Mouse (Mus musculus) layer of hippocampus, adult 11-12 months (tissue): Measurements from ENCODE around the gene Defb25.

ENCODE experiments used
- DNase-seq: peaks from one replicate; pipeline ENCODE4 v3.0.0; 2022; ENCODE audit warnings: low spot score

The Defb25 gene

GRCm38 (mm10) chr2:152626774-152627591 lies 4.1 kb upstream of the Defb25 start, which contains the start of gene Rem1:
Rem1 (plus strand) TSS chr2:152626951.
- DNase-seq, result no peak

DNA sequence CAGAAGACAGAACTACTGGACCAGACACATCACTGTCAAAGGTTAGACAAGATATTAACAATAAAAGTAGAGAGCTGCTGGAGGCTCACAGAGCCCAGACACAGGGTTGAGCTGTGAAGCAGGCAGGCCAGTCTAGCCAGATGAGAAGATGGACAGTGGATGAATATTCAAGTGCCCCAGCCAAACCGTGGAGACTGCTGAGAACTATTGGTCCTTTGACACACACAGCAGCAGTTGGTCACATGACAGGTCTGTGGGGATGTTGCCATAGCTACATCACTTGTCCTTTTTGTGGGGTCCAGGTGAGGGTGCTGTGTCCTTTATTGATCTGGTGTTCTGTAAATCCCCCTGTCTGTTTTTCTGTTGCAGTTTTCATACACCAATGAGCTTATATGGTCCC lies 2.4 kb upstream of the Defb25 start:
- no peak for DNase-seq

DNA sequence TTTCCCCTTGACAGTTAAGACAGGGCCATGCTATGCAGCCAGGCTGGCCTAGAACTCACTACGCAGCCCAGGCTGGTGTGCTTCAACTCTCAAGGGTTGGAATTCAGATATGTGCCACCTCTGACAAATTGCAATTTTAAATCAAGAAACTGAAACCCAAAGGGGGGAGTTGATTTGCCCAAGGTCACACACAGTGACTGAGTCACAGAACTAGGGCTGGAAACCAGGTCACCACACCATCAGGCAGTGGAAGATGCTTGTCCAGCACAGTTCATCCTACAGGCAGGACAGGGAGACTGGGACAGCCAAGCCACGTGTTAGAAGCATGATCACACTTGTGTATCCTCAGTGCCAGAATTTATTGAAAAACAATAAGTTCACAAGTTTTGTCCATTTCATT lies 1.7 kb upstream of the Defb25 start:
- no peak for DNase-seq

GRCm38 (mm10) chr2:152622151-152622550 lies 702 bp downstream of the Defb25 start:
- DNase-seq, result no peak

DNA sequence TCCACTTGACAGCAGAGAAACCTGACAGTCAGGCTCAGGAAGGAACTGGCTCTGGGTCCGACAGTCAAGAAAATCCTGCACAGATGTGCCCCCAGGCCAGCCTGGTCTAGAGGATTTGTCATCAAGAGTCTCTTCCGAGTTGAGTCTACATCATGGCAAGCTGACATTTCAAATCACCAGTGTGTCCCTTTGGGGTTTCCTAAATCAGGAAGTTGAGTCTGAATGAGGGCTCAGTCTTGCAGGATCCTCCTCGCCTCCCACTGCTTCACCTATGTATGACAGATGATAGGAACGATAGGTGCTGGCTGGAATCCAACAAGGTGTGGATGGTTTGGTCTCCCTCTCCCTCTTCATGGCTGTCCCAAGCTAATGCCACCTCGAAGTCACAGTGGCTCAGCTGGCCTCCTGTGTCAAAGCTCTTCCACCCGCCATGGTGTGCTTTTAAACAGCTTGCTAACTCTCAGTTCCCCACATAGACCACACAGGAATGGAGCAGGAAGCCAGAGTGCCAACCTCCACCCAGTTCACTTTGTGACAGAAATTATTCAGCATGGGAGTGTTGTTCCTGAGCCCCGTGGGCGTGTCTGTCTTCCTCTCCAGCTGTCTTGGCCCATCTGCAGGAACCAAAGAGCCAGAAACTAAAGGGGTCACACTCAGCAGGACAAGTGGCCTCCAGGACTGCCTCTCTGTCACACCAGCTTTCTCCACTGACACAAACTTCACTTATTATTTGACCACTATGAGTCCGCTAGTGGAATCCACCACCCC lies 2.3 kb downstream of the Defb25 start:
- peak; percentile 21 for DNase-seq

GRCm38 (mm10) chr2:152617374-152617773 lies 5.5 kb downstream of the Defb25 start:
- no peak for DNase-seq

DNA sequence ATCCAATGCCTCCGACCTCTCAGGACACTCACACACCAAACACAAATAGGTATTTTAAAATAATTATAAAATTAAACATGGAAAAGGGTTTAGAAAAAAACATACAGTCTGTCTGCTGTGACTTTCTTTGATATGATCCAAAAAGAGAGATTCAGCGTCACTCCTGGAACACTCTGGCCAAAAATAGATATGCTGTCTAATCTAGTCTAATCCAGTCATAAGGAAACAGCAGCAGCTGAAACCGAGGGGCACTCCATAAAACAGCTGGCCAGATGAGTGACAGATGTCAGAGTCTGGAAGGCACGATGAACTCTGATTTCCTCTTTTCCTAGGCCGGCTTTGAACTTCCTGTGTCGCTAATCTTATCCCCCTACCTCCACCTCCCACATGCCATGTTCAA lies 6.4 kb downstream of the Defb25 start:
- DNase-seq, result no peak

- DNase-seq, result peak; percentile 70
Observed at GRCm38 (mm10) chr2:152615563-152615962, 7.3 kb downstream of the Defb25 start.

GRCm38 (mm10) chr2:152612193-152612592 lies 10.7 kb downstream of the Defb25 start:
- DNase-seq, result peak; percentile 12

DNA sequence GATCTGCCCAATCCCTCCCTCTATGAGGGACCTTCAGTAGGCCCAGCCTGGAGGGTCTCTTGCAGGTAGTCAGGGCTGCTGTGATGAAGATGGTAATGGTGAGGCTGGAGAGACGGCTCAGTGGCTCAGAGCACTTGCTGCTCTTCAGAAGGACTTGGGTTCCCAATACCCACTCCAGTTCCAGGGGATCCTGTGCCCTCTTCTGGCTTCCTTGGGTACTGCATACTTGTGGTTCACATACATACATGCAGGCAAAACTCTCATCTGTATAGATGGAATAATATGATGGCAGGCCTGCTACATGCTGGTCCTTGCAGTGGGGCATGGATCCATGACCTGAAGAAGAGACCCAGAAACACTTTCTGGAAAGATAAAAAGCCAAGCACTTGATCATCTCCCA lies 14.1 kb downstream of the Defb25 start:
- DNase-seq, result no peak

GRCm38 (mm10) chr2:152607746-152608145 lies 15.1 kb downstream of the Defb25 start:
- no peak for DNase-seq

GRCm38 (mm10) chr2:152604057-152604456 lies 18.8 kb downstream of the Defb25 start, which contains the start of gene Defb36:
Defb36 (plus strand) TSS chr2:152604327.
- peak; percentile 48 for DNase-seq

DNA sequence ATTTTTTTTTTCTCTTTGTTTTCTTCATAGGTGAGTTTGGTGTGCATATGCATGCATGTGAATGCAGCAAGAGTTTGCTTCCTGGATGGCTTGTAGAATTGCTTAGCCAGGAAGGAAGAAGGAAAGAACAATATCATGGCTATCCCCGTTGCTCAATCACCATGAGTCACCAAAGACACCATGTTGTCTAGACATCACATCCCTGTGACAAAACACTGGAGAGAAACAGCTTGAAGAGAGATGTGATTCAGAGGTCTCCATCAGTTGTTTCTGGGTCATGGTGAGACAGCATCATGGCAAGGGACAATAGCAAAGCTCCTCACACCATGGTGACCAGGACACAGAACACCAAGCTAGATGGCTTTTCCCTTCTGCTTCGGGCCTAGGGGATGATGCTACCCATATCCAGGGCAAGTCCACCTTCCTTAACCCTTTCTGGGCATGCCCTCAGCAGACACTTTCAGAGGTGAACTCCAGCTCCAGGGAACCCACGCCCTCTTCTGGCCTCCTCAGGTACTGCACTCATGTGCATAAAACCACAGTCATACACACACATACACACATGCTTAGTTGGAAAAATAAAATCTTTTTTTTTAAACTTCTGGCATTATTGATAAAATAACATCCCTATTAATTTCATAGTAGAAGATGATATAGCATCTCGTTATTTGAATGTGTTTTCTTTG lies 21.4 kb downstream of the Defb25 start:
- DNase-seq, result no peak

- DNase-seq, result no peak
Observed at GRCm38 (mm10) chr2:152600076-152600475, 22.8 kb downstream of the Defb25 start.

GRCm38 (mm10) chr2:152599299-152599698 lies 23.6 kb downstream of the Defb25 start, which contains the start of gene Defb45:
Defb45 (minus strand) TSS chr2:152599399.
- DNase-seq, result no peak

GRCm38 (mm10) chr2:152589021-152589420 lies 33.8 kb downstream of the Defb25 start:
- no peak for DNase-seq

GRCm38 (mm10) chr2:152588450-152588849 lies 34.4 kb downstream of the Defb25 start:
- DNase-seq, result no peak

GRCm38 (mm10) chr2:152586926-152587560 lies 35.8 kb downstream of the Defb25 start:
- DNase-seq, result peak; percentile 11

DNA sequence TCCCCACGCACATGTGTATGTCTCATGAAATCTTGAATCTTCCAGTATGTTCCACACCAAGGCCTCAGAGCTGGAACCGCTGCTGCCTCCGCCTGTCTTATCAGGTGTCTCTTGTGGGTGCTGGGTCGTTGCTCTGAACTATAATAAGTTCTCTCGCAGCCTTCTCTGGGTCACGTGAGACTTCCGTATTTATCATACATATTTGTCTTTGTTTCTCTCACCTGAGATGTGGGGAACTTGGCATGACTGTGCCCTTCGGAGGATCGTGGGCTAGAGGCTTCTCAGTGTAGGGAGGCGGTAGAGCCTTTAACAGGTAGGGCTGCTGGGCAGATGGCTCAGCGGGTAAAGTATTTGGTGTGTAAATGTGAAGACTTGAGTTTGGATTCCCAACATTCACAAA lies 42.2 kb downstream of the Defb25 start:
- DNase-seq, result no peak

GRCm38 (mm10) chr2:152580107-152580506 lies 42.7 kb downstream of the Defb25 start, which contains the start of gene Defb19:
Defb19 (minus strand) TSS chr2:152580312.
- DNase-seq, result no peak

DNA sequence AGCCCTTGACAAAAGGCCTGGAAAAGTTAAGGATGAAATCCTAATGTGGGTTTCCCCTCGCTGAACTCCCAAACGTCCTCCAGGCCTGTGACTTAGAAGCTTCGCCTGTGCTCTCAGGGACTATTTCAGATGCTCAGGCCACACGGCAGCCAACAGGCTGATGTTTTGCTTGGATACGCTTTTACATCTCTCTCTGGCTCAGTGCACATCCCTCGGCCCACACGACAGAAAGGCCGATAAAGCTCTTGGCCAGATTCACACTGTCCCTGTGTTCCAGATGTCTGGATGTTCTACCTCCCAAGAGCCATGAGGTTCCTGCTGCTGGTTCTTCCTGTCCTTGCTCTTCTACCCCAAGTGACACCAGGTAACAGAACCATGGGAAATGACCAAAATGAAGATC lies 49.4 kb downstream of the Defb25 start:
- DNase-seq, result no peak
